Mouse (Mus musculus) thymus, postnatal 10 days (tissue): ENCODE measurements around the gene Olfr1079.
"Not testable (repeated sequence)": the region's sequence is repeated elsewhere in the genome, so short reads cannot be mapped to it uniquely, and the experiment has no call there.

Experiments used
- DNase-seq, 2 experiments: peaks; one replicate each; pipeline ENCODE4 v3.0.0; 2021; ENCODE audit warnings: low spot score in 2 of 2

The Olfr1079 gene

GRCm38 (mm10) chr2:86542380-86542779 lies at the start of gene Olfr1079:
Gene Olfr1079 (minus strand): TSS chr2:86542480.
- DNase-seq: no peak

DNA sequence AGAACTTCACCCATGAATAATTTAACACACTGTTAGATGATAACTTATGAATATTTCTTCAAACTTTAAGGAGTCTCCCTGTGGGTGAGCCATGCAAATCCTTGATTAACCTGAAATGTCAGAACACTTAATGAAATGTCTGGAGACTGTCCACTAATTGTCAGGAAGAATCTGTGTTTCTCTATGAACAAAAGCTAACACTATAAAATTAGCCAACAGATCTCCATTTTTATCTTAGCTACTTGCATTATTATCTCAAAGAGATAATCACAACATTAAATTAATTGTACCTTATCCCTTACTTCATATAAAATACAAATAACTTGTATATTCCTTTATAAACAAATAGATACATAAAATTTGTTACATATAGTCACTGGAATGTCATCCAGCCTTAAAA lies 15.9 kb upstream of the Olfr1079 start, which contains the start of gene Olfr1080:
Gene Olfr1080 (minus strand): TSS at position 101 of the 400 bp plus-strand sequence.
- DNase-seq: not testable (repeated sequence)

DNA sequence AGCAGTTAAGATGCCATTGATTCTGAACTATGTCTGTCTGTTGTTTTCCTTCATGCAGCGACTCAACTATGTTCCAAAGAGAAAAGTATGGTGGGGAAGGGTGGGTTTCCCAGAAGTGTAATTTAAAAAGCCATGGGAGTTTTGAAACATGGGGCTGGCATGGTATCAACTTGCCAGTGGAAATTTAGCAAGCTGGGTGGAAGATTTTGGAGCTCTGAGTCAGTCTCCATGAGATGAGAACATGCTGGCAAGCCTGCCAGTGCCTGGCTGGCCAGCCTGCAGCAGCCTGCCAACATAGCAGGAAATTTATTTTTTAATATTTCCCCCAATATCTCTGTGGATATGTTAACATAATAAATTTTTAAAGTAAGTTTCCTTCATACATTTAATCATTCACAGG lies 11.3 kb downstream of the Olfr1079 start:
- DNase-seq: no peak

DNA sequence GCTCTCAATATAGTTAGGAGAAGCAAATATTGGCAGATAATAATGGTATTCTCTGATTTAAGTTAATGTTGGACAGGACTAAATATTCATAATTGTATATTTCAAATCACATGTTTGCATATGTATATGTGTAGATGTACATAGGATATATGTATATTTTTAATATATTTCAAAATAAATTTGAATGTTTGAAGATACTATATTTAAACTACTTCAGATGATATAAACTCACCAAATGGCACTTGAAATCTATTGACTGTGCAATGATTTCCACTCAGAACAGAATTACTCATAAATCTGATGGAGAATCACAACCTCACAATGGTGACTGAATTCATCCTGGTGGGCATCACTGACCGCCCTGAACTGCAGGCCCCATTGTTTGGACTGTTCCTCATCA lies 34.1 kb downstream of the Olfr1079 start, which contains the start of gene Olfr1076:
Gene Olfr1076 (plus strand): TSS at position 301 of the 400 bp plus-strand sequence.
- no peak for DNase-seq

DNA sequence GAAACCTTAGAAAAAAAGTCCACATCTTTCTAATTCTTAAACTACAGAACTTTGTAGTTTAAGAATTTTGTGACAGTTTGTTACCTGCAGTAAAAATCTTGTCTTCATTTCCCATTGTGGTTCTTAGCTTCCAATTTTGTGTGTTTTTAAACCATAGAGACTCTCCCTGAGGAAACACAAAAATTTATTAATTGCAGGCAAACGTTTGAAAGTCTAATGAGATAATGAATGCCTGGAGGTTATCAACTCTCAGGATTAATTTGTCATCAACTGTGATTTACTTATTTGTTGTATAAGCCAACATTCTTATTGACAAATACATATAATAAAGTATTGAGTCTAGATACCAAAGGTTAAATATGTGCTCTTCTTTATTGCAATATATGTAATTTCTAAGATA lies 55.0 kb downstream of the Olfr1079 start, which contains the start of gene Olfr228:
Gene Olfr228 (minus strand): TSS at position 101 of the 400 bp plus-strand sequence.
- DNase-seq: no peak
